Mouse (Mus musculus) adrenal gland, adult 2 months (tissue): ENCODE measurements around the gene Hint2. TPM values are rescaled to one million over a fixed set of nuclear protein-coding genes. Genes with fewer than 3 reads are reported as not detected.

Experiments used
- DNase-seq: peaks from one replicate; pipeline ENCODE4 v3.0.0; 2021
- long read RNA-seq: library from polyadenylated mRNA; stranded (forward); transcript quantifications from one replicate; pipeline ENCODE4 v2.0.0, GENCODE M21; 2021
- polyA plus RNA-seq: library from polyadenylated mRNA; depleted of rRNA; stranded (reverse); fragments of >200 nt; gene quantifications from 2 replicates; pipeline ENCODE4 v1.2.3, GENCODE M21; 2012; rRNA removed
- total RNA-seq, 2 experiments: library from RNA; stranded (reverse); gene quantifications; 2 replicates each; pipeline ENCODE4 v1.2.3; 2021

The Hint2 gene
- total RNA-seq: 10 to 100 TPM; 48.8 to 96.9 TPM
- 78.7 and 106 TPM in 2 replicates for polyA plus RNA-seq
- long read RNA-seq, transcript Hint2-201 (5 exons, 610 nt): major isoform, 88 of 97 reads
- long read RNA-seq, partial matches to known transcripts: 5 of 97 reads
- long read RNA-seq, other reads (novel, unspliced or antisense): 3 of 97 reads

DNA sequence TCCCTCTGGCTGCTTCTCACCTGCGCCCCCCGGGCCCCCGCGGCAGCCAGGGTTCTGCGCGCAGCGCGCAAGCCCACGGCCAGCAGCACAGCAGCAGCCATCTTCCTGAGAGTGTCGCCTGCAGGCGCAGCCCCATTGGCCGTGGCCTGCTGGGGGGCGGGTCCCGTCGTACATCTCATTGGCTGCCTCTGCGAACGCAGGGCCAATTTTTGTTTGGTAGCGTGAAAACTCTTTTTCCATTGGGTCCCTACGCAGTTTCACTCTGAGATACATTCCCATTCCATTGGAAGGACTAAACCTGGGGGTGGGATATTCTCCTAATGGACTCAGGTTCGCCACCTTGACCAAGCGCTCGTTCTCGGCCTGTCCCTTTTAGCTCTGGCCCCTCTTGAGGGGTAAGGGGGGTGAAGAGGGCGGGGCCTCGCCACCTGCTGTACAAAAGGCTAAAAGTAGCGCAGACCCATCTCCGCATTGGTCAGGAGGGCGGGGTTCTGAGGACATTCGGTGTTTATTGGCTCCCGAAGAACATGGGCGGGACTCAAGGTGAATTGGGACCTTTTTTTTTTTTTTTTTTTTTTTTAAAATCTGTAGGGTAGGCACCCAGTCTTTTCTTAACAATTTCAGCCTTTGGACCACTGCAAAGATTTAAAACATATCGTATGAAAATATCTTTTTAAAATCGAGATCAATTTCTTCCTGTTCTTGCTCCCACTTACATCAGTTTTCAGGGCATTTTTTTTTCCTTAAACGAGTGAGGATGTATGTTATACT lies at the start of gene Hint2:
Gene Hint2 (minus strand): TSS at position 128 of the 771 bp plus-strand sequence.
- DNase-seq: peak; percentile 97

DNA sequence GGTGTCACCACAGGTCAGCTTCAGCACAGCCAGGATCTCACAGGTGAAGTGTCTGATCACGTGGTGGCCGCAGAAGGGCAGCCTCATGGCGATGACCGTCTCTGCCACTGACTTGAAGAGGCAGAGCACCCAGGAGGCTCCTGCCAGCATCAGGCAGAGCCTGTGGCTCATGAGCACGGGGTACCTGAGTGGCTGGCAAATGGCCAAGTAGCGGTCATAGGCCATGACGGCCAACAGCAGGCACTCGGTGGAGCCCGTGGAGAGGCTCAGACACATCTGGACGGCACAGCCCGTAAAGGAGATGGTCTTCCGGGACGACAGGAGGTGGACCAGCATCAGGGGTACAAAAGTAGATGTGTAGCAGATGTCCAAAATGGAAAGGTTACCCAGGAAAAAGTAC lies 49.7 kb upstream of the Hint2 start:
- no peak for DNase-seq

DNA sequence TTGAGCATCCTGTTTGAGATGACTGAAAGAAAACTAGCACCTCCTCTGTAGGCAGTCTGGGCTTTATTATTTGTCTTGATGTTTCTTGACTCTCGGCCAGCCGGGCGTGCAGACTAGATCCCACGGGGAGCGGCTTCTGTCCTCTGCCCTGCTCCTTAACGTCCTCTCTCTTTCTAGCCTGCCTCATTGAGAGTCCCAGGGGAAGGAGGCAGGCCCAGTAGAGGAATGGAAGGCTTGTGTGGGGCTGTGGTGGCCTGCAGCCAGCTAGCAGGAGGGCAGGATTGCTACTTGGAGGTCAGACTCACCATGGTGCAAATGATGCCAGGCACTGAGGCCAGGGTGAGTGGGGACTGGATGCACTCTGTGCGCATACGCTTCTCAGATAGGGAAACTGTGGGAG lies 47.6 kb upstream of the Hint2 start:
- peak; percentile 42 for DNase-seq

DNA sequence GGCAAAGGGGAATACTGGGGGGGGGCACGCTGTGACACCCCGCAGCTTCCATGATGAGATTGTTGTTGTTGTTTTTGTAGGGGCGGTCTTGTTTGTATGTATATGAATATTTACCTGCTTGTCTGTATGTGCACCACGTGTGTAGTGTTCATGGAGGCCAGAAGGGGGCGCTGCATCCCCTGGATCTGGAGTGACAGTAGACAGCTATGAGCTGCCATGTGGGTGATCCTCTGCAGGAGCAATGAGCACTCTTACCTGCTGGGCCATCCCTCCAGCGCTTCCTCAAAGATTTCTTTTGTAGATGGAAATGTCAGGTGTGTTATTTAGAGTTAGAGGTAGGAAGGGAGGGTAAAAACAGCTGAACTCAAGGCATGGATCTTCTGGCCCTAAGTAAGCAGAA lies 47.2 kb upstream of the Hint2 start:
- no peak for DNase-seq

DNA sequence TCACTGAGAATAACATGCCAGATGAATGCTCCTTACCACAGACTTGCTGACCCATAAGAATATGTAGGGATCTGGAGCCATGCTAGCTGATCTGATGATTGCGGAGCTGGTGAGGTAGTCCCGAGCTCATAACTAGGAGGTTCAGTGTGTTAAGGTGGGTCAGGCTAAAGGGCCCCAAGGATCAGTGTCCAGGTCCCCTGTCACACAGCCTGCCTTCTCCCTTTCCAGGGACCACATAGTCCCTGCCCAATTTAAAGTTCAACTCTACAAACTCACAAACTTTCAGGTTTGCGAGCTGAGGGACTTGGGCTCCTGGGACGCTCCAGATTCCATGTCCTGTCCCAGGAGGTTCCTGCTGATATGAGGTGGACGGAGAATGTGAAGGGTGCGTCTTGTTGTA lies 44.4 kb upstream of the Hint2 start, which contains the start of gene Olfr70:
Gene Olfr70 (minus strand): TSS at position 101 of the 400 bp plus-strand sequence.
- DNase-seq: no peak

DNA sequence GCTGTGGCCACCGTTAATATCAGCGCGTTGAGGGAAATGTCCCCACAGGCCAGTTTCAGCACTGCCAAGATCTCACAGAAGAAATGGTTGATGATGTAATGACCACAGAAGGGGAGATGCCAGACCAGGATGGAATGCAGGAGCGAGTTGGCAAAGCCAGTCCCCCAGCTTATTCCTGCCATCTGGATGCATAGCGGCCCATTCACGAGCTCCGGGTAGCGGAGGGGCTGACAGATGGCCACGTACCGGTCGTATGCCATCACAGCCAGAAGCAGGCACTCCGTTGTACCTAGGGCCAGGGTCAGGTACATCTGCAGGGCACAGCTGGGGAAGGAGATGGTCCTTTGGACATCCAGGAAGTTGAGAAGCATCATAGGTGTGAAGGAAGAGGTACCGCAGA lies 40.3 kb upstream of the Hint2 start:
- DNase-seq: no peak

DNA sequence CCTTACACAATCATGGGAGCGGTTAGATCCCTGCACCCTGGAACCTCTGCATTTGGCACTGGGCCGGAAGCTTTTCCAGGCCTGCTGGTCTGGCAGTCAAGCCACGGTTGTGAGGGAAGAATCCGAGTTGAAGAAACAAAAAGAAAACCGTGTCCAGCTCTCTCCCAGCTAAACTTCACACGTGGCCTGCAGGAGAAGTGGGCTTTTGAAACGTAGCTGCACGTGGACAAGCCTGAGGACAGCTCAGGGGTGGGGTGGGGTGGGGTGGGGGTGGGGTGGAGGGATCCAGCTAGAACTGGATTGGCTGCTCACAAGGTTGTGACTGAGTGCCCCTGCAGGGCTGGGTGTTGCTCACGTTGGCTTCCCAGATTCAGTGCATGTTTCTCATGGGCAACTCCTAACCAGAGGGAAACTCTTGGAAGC lies 39.0 kb upstream of the Hint2 start:
- DNase-seq: peak; percentile 36

DNA sequence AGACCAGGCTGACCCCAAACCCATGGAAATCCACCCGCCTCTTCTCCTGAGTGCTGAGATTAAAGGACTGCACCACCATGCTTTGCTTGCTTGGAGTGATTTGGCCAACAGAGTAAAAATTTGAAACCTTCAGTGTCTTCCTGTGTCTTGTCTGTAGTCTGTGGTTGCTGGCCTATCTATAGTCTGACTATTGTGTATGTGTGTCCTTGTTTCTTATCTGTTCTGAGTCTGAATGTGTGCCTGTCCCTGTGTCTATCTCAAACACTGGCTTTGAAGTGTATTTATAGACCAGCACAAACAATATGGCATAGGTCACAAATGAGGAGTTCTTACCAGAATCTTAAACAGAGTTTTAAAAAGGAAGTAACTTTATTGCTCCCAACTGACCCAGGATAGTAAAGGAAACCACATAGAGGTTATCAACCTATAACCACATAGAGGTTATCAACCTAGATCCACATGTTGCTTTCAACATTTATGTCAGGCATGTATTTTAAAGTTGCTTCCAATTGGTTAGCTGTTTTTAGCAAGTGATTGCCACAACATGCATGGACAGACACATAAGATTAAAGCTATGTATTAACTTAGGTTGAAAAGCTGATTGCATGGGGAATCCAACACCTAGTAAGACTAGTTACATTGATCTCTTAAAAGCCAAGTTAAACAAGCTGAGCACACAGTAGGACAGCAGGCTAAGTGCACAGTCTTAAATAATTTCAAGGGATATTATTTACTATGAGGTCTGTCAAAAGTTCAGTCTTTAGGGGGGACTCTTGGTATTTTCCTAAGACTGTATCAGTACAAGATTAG lies 38.4 kb upstream of the Hint2 start:
- no peak for DNase-seq

DNA sequence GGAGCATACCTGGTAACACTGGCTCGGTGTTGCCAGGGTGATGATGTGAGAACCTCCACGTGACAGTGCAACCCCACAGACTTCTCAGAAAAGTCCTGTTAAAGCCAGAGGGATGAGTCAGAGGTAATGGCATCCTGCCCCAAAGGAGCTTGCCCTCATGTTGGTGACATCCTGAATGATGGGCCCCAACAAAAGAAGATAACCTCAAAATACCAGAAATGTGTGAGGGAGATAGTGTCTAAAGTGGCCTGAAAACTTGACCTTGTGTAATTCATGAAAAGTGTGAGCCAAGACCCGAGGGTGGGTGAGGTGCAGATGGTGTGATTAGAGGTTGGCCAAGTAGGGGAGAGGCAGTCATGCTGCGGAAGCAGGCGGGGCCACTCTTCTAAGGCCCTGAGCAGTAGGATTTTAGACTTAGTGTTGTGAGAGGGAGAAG lies 37.6 kb upstream of the Hint2 start:
- DNase-seq: peak; percentile 84

DNA sequence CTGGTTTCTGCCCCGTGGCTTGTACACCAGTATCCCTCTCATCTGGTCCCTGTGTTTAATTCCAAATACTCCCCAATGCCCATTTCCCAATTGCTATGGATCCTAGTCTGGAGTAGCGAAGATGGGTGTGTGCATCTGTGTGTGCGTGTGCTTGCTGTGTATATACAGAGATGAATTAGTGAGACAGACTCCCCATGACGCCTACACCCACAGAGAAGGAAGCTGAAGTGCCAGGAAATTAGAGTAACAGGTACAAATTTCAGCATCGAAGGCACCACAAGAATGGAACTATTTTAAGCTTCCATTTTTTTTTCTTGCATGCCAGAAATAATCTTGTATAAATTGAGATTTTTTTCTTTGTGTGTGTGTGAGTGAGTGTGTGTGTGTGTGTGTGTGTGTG lies 34.8 kb upstream of the Hint2 start:
- no peak for DNase-seq

DNA sequence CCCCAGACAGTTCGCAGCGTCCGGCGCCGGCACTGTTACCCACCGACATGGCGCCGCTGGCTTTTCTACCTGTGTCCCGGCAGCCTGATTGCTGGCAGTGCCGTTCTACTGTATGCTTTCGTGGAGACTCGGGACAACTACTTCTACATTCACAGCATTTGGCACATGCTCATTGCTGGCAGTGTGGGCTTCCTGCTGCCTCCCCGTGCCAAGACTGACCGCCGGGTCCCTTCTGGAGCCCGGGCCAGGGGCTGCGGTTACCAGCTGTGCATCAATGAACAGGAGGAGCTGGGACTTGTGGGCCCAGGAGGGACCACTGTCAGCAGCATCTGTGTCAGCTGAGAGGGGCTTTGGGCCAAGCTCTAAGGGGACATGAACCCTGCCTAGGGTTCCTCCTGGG lies 33.8 kb upstream of the Hint2 start:
- no peak for DNase-seq

DNA sequence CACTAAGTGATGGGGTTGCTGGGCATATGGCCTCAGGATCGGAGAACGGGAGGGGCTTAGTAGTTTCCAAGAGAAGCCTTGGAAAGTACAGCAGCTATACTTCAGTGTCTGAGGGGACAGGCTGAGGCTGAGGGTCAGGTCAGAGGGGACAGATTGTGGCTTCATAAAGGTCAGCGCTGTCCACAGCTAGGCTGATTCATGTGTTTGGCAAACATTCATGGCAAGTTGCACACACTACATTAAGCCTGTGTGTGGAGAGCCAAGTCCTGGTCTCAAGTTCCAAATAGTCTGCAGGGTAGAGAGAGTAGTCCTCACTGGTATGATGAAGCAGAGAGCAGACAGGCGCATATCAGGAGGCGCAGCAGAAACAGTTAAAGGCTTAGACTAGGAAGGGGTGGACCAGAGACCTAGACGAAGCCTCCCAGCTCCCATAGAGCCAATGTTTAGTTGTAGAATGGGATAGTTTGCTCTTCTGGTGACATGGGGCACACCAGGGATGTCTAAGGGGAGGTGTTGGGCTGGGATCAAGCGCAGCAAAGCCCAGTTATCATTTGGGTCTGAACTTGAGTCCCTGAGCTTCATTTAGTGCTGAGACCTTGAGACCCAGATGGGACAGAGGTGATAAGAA lies 23.3 kb upstream of the Hint2 start:
- DNase-seq: peak; percentile 84

DNA sequence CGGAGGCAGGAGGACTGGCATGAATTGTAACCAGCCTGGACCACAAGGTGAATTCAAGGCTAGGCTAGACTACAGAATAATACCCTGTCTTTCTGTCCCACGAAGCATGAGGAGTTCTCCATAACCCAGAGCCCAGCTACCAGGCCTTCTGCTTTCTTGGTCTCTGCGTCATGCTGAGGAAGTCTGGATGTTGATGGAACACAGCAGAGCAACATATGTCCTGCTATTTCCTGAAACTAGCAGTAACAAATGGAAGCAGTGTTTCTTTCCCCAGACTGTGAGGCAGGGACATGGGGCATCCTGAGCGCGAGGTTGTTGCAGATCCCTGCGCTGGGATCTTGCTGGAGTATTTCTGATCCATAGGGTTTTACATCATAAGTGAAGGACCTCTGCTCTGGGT lies 22.3 kb upstream of the Hint2 start:
- DNase-seq: no peak

DNA sequence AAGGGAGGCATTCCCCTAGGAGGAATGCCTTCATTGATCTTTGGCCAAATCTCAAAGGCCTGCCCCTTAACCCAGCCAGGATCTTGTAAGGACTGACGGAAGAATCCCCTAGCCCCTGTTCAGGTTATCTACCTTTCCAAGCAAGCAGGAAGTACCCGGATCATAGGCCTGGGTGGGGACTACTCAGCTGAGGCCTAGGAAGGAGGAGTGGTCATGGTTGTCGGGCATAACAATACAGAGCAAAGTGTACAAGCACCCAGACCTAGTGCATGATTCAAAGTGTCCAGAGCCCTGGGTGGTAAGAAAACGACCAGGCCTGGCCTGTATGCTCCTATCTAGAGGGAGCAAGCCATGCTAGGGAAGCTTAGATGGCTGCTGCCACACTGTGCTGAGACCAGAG lies 19.3 kb upstream of the Hint2 start:
- DNase-seq: no peak

DNA sequence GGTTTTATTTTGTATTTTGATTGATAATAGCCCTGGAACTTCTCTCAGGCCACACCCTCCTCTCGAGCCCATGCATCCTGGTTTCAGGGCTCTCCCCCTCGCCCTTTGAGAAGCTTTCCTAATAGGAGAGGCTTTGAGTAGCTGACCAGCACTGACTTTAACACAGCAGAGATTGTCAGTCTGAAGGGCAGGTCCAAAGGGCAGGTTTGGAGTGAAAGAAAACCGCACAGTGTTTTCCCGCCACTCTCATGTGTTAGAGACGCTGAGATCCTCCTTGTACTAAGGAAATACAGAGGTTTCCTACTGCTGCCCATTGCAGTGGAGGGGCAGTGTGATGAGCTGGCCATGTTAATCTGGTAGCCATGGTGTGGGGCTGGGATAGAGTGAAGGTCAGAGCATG lies 18.7 kb upstream of the Hint2 start:
- DNase-seq: no peak

DNA sequence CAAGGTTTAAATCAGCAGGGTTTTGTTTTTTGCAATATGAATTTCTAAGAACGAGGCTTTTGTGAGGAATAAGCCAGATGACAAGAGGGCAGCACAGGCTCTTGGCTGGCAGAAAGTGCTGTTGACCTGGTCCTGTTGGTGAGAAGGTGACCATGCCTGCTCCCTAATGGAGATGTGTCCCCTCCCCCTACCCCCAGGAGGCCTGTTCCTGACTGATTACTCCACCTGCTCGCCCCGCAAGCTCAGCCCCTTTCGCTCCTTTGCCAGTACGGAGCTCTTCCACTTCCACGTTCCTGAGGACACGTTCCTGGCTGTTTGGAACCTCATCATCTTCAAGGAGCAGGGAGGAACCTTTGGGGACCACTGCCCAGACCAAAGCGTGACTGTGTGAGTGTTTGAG lies 17.4 kb upstream of the Hint2 start:
- DNase-seq: no peak

DNA sequence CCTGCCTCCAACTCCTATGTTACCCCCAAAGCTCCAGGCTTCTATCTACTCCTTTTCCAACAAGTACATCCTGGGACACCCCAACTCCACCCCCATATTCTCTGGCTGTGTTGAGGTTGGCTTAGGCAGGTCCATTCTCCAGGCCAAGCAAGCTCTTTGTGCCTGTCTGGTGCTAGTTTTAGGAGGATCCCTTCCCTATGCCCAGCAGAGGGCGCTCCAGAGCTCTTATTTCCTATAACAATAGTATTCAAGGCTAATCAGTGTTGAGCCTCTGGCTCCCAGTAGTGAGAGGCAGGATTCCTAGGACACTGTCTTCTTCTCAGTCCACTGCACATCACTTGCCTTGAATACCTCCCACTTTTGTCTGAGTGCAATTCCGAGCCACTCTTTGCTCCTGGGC lies 15.8 kb upstream of the Hint2 start:
- peak; percentile 88 for DNase-seq

DNA sequence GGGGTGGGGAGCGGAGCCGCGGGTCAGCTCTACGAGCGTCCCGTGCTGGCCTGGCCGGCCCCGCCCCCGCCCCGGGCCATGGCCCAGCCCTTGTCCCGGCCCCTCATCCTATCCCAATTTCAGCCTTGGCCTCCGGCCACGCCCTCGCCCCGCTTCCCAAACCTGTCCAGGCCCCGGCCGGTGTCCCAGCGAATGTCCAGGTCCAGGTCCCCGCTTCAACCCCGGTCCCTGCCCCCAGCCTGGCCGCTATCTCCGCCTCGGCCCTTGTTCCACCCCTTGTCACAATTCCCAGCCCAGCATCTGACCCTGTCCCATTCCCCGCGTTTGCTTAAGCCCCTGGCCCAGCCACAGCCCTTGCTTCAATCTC lies 13.1 kb upstream of the Hint2 start:
- DNase-seq: peak; percentile 91

DNA sequence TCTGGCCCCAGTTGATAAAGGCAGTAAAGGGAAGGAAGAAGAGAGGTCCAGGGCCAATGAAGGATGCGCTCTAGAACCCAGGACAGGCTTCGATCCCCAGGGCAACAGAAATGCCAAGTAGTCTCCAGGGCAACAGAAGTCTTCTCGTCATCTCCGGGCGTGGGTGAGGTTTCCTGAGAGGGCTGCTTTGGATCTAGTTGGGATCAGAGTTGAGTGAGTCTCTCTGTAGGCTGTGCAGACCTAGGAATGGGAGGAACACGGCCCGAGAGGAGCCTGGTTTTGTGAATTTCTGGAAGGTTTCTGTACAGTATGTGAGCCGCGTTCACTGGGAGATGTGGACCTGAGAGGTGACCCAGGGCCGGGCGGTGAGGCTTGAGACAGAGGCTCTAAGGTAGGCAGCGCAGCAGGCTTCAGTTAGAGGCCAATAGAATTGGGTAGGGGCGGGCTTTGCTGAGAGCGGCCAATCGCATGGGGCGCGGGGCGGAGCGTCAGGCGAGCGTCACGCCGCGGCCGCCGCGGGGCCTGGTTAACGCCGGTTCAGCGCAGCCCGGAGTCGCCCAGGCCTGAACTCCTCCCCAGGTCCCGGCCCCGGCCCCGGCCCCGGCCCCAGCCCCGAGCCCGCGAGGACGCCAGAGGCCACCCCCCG lies 12.6 kb upstream of the Hint2 start, which contains the start of the genes Tmem8b and Fam221b:
Gene Tmem8b (plus strand): TSS at position 190 of the 646 bp plus-strand sequence.
Gene Fam221b (minus strand): TSS at position 364 of the 646 bp plus-strand sequence.
- peak; percentile 95 for DNase-seq

DNA sequence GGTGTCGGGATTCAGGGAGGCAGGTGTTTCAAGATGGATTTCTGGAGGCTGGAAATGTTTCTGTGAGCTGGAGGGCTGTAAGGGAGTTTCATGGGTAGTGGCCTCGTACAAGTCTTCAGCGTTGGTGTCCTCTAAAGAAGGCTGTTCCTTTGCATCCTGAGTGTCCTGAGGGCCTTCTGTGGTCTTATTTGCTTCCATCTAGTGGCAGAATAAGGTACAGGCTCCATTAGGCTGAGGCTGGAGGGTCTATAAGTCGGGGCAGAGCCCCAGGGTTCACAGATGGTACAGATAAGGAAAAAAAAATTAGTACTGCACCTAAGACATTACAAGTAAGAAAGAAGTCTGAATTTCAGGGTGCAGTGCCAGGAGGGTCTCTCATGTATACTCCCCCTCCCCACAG lies 10.1 kb upstream of the Hint2 start:
- DNase-seq: no peak

DNA sequence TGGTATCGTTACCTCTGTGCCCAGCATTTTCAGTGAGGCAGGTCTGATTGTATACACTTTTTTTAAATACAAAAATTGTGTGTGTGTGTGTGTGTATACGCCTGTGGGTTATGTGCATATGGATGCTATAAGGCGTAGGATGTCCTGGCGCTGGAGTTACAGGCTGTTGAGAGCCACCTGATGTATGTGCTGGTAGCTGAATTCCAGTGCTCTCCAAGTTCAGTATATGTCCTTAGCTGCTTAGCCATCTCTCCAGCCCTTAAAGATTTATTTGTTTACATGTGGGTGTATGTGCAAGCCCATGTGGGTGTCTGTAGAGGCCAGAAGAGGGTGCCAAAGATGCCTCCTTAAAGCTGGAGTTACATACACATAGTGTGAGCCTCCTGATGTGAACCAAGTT lies 880 bp upstream of the Hint2 start:
- no peak for DNase-seq
